Mouse (Mus musculus): Measurements from ENCODE around the gene Nyap1. TPM values are rescaled to one million over a fixed set of nuclear protein-coding genes. Genes with fewer than 3 reads are reported as not detected.
"Not testable (repeated sequence)": the region's sequence is repeated elsewhere in the genome, so short reads cannot be mapped to it uniquely, and the experiment has no call there.

The Nyap1 gene
- total RNA-seq, 2 experiments from 2014 or later = 0.45 to 0.75 TPM

DNA sequence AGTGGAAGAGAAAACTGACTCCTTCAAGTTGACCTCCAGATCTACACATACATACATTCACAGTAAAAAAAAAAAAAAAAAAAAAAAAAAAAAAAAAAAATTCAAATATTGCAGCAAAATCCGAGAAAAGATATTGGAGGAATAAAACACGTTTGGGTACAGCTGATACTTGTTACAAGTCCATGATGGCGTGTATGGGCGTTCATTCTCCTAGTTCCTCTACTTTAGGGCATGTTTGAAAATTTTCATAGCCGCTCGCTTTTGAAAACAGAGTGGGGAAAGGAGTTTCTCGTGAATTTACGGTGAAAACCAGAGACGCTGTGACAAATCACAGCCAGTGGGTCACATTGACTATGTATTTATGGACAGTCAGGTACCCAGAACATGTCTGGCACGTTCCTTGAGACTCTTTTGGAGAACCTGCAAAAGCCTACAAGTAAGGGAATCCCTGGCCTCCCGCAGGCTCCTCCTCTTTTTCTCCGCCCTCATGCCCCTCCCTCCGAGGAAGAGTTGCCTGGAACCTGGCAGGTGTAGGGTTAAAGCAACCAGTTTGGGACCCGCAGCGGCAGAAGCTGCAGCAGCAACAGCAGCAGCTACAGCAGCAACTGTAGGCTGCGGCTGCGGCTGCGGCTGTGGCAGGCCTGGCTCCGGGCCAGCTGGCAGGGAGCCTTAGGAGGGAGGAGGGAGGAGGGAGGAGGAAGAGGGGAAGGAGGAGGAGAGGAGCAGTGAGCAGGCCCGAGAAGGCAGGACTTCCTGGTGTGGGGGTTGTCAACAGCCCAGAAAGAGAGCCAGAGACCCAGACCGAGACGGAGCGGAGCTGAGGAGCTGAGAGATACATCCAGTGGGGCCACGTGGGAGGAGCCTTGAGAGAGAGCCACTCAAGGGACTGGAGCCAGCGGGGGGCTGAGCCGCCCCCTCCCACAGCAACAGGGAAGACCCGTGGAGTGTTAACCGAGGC lies 4.1 kb upstream of the Nyap1 start, which contains the start of gene Tsc22d4:
TSS of gene Tsc22d4 (plus strand) at position 517 of the 958 bp plus-strand sequence.
- peak; percentile 96 for DNase-seq

DNA sequence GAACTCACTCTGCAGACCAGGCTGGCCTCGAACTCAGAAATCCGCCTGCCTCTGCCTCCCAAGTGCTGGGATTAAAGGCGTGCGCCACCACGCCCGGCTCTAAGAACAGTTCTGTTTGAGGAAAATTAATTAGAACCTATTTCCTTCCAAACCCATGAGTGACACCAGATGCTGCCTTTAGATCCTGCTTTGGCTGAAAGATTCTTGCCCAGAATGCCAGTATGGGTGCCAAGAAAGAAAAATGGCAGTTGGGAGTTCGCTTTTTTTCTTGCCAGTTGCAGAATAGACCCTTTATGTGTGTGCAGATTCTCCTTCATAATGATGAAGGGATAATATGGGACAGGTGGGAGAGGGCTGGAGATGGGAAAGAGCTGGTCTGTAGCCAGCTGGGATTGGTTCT lies 2.8 kb upstream of the Nyap1 start:
- no peak for DNase-seq

DNA sequence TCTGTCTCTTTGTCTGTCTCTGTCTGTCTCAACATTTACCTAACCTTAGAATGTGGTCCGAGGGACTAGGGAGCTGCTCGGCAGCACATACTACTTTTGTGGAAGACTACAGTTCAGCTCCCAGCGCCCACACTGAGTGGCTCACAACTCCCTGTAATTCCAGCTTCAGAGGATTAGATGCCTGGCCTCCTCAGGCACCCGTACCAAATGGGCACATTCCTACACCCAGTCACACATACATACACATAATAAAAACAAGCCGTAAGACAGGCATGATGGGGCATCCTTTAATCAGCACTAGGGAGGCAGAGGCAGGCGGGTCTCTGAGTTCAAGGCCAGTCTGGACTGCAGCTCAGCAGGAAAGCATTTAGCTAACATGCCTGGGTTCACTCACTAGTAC lies 1.4 kb upstream of the Nyap1 start:
- DNase-seq = no peak

DNA sequence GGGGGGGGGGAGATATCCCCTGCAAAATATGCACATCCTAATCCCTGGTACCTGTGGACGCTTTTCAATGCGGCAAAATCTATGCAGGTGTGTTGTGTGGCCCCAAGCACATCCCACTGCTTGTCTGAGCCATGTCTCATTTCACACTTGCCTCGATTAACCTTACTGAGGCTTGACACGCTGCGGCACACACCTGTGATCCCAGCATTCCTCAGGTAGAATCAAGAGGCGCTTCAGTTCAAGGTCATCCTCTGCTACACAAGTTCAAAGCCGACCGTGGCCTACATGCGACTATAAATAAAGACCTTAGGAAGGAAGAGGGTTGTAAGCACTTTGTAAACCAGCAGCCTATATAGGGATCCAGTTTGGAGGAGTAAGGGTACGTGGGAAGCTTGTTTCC lies 641 bp upstream of the Nyap1 start:
- DNase-seq = no peak

DNA sequence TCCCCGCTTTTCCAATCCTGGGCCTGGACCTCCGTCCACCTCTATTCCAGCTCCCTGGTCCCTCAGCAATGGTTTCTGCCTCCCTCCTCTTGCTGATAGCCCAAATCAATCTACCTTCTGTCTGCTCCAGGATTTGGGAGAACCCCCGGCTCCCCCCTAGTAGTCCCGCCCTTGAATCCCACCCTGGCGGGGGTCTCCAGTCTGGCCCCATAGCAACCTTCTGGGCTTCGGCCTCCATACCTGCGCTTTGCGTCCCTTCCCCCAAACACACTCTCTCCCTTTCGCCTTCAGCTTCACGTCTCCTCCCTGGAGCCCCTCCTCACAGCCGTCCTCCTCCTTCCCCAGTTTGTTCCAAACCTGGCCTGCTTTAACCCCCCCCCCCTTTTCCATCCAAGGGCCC lies 901 bp downstream of the Nyap1 start:
- no peak for DNase-seq

DNA sequence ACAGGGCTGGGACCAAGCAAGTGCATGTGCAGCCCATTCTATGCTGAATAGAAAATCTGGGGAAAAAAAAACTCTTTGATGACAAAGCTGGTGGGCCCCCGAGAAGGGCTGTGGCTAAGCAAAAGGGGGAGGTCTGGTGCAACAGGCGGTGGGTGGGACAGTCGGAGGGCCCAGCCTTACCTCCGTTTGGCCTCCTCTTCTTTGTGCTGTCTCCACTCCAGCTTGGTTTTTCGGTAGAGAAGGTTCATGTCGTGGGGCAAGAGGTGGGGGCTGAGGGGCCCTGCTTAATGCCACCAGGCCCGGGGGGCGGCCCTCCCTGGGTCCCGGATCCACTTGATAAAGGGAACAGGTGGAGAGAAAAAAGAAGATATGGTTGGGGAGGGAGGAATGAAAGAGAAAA lies 1.9 kb downstream of the Nyap1 start:
- no peak for DNase-seq

DNA sequence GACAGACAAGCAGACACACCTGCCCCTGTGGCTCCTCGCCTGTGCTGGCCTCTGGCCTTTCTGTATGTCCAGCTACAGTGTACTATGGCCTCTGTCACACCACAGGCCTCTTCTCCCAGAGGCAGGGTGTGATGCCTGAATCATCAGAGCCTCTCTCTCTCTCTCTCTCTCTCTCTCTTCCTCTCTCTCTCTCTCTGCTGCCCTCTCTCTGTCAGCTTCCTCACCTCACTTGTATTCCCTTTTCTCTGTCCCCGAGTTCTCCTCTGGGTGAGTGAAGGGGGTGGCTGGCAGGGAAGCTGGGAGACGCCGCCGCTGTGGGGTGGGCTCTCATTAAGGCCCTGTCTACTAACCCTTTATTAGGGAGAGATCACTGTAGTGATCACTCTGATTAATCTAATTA lies 2.9 kb downstream of the Nyap1 start:
- no peak for DNase-seq

DNA sequence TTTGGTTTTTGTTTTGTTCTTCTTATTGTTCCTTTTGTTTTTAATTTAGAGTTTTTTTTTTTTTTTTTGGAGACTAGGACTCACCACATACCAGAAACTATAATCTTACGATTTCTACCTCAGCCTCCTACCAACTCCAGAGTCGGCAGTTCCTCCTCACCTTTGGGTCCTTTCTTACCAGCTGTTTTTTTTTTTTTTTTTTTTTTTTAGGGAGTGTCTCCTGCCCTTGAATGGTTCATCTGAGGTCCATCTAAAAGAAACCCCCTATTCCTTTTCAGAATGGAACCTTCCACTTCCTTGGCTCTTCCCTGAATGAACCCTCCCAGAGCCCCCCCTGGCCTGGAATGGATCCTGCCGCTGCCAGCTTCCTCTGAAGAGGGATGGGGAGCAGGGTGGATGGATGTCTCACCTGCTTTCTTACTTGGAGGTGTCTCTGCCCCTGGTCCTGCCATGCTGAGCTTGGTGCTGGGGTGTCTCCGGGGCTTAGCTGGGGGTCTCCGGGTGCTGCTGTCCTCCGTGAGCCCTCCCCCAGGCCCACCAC lies 3.9 kb downstream of the Nyap1 start:
- DNase-seq = no peak

DNA sequence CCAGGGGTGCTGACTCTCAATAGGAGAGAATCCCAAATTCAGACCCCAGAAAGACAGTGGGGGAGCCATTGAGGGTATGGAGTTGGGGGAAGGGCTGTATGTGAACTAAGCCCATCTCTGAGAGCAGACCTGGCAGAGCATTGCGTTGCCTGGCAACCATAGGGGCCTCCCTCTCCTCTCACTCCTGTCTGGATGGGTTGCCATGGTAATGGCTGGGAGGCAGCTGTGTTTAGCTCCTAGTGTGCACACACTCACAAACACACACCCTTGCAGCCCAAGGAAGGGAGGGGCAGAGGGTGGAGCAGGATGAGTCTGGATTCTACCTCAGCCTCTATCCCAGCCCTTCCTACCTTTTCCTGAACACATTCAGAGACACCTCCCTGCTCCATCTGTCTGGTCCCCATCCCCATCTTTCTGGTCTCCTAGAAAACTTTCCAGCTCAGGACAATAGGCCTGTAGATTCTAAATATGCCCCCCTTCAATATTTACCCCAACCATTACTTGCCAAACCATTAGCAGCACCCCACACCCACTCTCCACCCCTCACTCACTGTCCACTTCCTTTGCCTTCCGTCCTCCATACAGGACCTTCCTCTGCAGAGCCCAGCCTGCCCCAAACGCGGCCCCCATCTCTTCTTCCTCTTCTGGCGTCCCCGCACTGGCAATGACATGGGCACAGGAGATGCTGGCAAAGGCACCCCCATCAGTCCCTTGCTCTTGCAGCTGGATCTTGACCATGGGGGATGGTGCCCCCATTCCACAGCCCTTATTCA lies 6.9 kb downstream of the Nyap1 start:
- DNase-seq = no peak

DNA sequence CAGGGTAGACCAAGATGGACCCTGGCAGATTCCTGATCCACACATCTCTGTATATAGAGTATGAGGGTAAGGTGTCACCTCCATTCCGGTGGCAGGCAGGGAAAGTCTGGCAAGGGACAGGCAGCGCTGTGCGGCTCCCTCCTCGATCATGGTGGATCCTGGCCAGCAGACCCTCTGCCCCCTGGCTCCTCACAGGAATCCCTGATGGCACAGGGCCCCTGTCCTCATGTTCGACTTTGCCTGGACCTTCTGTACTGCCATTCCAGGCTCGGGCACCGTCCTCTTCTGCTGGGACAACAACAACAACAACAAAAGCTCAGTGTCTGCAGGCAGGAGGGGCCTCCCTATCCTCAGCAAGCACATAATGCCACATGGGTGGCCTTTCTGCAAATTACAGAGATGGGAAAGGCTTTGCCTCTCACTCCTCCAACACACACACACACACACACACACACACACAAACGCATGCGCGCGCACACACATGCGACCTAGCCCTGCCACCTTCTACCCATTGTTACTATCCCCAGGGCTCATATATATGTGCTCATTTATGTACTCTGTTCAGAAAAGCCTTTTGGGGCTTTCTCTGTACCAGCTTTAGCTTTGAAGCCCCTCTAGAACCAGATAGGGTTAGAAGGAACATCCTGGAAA lies 7.6 kb downstream of the Nyap1 start:
- no peak for DNase-seq

DNA sequence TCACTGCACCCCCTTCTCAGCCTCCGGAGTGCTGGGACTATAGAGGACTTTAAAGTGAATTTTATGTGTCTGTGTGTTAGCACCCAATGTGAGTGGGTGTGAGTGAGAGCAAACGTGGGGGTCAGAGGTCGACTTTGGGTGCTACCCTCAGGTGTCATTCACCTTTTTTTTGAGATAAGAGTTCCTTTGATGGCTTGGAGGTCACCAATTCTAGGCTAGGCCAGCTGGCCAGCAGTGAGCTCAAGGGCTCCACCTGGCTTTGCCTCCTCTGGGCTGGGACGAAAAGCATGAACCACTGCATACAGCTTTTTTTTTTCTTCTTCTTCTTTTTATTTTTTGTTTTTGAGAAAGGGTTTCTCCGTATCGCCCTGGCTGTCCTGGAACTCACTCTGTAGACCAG lies 14.6 kb downstream of the Nyap1 start:
- no peak for DNase-seq

DNA sequence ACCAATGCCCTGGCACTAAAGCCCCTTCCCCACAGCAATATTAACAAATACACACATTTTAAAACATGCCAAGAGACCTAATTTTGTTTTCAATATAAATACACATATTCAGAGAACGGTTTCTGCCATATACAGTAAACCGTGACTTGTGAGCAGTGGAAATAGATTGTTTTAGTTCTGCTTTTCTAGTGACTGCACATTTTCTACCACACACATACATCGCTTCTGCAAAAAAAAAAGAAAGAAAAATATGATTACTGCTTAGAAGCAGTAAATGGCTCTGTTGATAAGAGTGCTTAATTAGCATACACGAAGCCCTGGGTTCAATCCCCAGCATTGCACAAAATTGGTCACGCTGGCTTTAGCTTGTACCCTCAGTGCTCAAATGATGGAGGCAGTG lies 17.6 kb downstream of the Nyap1 start:
- DNase-seq = no peak

DNA sequence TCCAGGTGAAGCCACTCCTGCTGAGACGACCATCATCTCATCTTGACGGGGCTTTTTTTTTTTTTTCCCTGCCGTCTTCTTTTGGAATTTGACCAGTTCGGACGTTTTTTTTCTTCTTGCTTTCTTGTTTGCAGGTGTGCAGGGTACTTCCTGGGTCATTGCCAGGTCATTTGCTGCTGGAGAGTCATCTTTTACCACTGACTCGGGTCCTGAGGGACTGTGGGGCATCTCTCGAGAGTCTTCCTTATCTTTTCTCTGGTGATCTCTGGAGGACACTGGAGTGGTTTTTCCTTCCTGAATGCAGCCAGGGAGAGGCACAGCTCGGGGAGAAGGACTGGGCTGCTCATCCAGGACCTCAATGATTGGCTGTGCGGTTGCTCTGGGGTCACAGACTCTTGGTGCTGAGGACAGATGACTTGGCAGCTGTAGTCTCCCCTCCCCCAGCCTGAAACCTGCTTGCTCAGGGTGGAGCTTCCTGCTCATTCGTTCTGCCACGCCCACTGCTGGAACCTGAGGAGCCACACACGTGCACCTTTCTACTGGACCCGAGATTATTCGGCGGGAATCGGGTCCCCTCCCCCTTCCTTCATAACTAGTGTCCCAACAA lies 20.7 kb downstream of the Nyap1 start:
- not testable (repeated sequence) for DNase-seq

DNA sequence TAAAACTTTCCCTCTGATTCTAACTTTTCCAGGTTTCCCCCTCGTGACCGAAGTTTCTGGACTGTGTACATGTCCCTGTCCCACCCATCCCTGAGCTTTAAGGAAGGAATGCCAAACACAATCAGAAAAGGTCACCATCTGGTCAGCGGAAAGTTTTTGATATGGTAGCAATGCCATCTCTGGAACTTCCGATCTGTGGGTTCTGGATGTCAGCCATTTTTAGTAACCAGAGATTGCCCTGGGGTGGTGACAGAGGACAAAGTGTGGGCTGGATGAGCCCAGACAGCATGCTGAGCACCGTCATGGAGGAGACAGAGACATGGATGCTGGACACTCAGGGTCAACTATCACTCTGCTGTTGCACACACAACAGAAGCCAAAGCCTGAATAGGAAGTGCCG lies 22.3 kb downstream of the Nyap1 start:
- DNase-seq = no peak

DNA sequence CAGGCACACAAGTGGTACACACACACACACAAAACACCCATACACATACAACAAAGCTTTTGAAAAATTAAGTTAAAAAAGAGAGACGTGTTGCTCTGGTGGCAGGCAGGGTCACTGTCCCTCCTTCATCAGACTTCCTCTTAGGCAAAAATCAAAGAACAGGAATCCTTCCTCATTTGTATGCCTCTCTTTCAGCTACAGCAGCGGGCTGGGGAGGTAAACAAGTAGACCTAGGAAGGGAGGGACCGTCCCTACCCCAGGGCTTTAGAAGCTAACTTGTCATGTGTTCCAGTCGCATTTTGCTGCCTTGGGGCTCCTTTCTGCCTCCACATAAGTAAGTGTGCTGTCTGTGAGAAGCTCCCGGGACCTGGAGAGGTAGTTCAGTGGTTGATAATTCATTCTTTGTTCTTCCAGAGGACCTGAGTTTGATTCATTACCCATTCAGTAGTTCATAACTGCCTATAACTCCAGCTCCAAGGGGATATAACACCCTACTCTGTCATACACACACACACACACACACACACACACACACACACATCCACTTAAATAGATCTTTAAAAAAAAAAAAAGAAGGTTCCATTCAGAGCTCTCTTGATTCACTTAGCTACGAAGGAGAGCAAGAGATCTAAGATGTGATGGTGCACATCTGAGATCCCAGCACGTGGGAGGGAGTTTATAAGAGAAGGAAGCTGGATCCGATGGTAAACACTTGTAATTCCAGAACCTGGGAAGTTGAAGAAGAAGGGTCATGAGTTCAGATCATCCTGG lies 23.2 kb downstream of the Nyap1 start:
- no peak for DNase-seq

DNA sequence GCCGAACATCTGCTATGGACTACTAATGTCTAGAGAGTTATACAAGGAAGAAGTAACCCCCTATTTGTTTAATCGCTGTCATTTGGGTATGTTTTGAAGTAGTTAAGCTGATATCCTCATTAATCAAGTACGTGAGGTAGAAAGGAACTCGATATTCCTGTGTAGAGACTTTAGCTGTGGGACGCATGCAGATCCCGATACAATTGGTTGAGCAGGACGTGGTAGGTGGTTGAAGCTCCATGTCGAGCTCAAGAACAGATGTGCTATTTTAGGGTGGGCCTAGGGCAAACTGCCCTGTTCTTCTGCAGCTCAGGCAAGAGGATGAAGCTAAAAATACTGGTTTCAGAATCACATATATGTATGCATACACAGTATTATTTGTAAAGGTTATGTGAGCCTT lies 25.7 kb downstream of the Nyap1 start:
- DNase-seq = no peak

DNA sequence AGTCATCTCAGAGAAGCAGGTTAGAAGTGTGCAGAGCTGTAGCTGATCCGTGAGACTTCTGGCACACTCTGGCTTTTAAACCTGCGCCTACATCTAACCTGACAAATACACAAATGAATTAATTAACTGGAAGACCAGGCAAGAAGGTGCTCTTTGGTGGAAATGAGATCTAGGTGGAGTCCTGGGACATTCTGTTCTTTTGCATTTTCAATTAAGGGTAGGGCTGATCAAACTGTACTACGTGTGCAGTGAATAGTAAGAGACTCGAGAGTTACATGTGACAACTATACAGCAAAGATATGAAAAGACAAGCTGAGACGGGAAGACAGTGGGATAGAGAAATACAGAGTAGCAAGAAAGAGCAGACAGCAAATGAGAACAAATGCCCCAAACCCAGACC lies 28.0 kb downstream of the Nyap1 start:
- DNase-seq = no peak

DNA sequence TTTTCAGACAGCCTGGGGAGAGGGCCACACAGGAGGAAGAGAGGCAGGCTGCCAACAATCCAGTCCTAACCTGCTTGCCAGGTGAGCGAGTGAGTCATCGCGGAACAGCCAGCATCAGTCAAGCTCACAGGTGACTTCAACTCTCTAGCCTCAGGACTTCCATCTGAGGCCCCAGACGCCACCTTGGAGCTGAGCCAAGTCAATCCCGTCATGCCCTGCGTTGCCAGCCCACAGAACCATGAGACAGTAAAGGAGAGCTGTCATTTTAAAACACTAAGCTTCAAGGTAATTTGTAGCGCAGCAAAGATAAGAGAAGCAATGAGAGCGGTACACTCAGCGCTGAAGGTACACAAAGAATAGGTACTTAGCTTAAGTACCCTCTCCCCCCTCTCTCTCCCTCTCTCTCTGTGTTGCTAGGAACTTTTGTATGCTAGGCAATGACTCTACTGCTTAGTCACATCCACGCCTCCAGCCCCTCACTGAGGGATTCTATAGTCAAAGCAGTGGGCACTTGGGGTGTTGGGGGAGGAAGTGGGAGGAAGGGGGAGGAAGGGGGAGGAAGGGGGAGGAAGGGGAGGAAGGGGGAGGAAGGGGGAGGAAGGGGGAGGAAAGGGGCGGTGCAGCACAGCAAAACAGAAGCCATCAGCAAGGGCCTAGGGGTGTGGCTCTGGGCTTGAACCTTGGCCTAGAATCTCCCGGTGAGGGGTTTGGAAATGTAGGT lies 34.3 kb downstream of the Nyap1 start:
- peak; percentile 14 for DNase-seq

DNA sequence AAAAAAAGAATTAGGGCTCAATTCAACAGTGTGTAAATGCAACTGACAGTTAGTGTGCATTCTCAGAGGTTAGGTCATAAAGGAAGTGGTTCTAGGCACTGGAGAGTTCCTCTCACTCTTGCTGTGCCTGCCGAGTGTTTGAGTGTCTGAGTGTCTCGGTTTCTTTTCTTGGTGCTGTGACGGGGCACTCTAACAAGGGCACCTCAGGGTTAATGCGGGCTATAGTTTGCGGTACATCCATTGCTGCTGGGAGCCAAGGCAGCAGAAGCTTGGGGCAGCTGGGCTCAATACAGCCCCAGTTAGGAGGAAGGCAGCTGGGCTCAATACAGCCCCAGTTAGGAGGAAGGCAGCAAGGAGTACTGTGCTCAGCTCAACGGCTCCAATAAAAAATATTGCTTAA lies 36.2 kb downstream of the Nyap1 start:
- DNase-seq = no peak

DNA sequence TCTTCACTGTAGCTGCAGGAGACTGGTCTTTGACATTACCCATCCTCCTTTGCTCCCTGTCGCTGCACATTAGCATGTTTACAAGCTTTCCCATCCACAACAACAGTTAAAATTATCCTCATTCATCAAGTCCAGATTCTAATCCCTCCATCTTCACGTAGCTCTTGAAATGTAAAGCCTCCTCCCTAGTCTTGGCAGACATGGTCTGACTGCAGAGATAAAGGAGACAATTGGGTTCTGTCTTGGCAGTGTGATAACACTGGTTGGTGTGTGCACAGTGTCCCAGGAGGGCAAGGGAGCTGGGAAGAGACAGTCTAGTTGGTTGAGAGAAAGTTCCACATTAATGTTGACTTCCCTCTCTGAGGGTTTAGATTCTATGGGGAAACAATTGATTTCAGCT lies 41.6 kb downstream of the Nyap1 start:
- no peak for DNase-seq

DNA sequence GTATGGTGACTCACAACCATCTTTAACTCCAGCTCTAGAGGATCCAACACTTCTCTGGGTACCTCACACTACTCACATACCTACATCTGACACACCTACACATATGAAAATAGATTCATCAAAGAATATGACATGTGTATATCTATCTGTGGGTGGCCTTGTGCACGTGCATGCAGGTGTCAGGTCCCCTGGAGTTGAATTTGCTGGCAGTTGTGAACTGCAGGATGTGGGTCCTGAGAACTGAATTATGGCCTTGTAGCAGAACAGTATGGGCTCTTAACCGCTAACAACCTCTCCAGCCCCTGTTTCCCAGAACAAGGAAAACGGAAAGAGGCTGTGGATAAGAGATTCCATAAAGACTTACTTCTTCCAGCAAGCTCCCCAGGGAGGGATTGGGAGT lies 42.3 kb downstream of the Nyap1 start:
- no peak for DNase-seq

All from gastrocnemius, postnatal 10 days (tissue).